Mouse (Mus musculus) embryonic facial prominence, embryonic 14.5 days (tissue): ENCODE data around the gene Chd2. TPM values are rescaled to one million over a fixed set of nuclear protein-coding genes. Genes with fewer than 3 reads are reported as not detected.

Experiments
- ATAC-seq: fragments of 200-750 bp; cut with Nextera tagmentation; 2 replicates; pipeline ENCODE4 v1.8.0; 2017; ENCODE audit warnings: low read depth, moderate number of reproducible peaks, moderate TSS enrichment
- DNase-seq: peaks from one replicate; pipeline ENCODE4 v3.0.0-alpha.2; 2015; ENCODE audit warnings: low spot score
- H3K27ac ChIP-seq: fragments of 300-500 bp; sonication (generic); replicated peaks from 2 replicates; pipeline ENCODE4 v1.5.1; 2014; ENCODE audit warnings: low read depth, mild to moderate bottlenecking, low read length, moderate library complexity
- H3K27me3 ChIP-seq: fragments of 300-500 bp; sonication (generic); replicated peaks from 2 replicates; pipeline ENCODE4 v1.6.1; 2014; ENCODE audit warnings: low read length; ENCODE audit not compliant: control insufficient read depth, insufficient read depth
- H3K36me3 ChIP-seq: fragments of 300-500 bp; sonication (generic); 2 replicates; pipeline ENCODE4 v1.6.1; 2014; ENCODE audit warnings: low read length, mixed read lengths; ENCODE audit not compliant: control insufficient read depth, insufficient read depth
- H3K4me1 ChIP-seq: fragments of 300-500 bp; sonication (generic); 2 replicates; pipeline ENCODE4 v1.6.1; 2014; ENCODE audit warnings: antibody characterized with exemption, low read length; ENCODE audit not compliant: control insufficient read depth, insufficient read depth
- H3K4me2 ChIP-seq: fragments of 300-500 bp; sonication (generic); 2 replicates; pipeline ENCODE4 v1.6.1; 2014; ENCODE audit warnings: low read depth, mild to moderate bottlenecking, low read length, moderate library complexity, mixed read lengths
- H3K4me3 ChIP-seq: fragments of 300-500 bp; sonication (generic); 2 replicates; pipeline ENCODE4 v1.5.1; 2014; ENCODE audit warnings: low read depth, mild to moderate bottlenecking, low read length
- H3K9ac ChIP-seq: fragments of 300-500 bp; sonication (generic); 2 replicates; pipeline ENCODE4 v1.6.1; 2014; ENCODE audit warnings: low read depth, mild to moderate bottlenecking, low read length, moderate library complexity, mixed read lengths
- H3K9me3 ChIP-seq: fragments of 300-500 bp; sonication (generic); 2 replicates; pipeline ENCODE4 v1.6.1; 2016; ENCODE audit warnings: low read length; ENCODE audit not compliant: control insufficient read depth
- WGBS: fragments of 180-500 bp; shearing (Covaris S2); extraction: QIAGEN DNeasy Blood & Tissue Kit; methylation state at CpG from one replicate; pipeline ENCODE4 v1.1.7; 2014; 5-methylcytosine and 5-hydroxymethylcytosine counted together
- polyA plus RNA-seq: library from polyadenylated mRNA; unstranded; fragments of >200 nt; fragmentation: Nextera tagmentation; extraction: Ambion mirVana; gene quantifications from 2 replicates; pipeline ENCODE4 v1.2.1, GENCODE M21; 2014

The Chd2 gene
- polyA plus RNA-seq, 1 experiment from 2014 or later = 39.5 TPM

DNA sequence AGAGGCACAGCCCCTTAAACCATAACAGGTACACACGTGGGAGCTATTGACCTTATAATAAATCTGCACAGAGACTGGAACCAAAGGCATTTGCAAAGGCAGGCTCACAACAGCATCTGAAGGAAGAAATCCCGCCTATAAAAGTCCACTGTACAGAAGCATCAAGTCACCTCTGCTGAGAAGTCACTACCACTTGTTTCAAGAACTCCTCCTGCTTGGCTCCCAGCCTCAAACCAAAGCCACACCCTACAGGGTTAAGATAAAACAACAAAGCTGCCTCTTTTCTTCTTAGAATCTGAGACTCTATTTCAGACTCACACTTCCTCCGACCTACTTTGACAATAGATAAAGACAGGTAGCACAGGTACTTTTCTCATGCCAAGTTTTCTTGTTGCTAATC lies 62.1 kb downstream of the Chd2 start:
- no peak overlapping the region for H3K4me3 ChIP-seq
- no peaks in the 10 kb centered on the region for H3K4me1 ChIP-seq
- no peaks in the 10 kb centered on the region for H3K9me3 ChIP-seq
- 68% methylated on average over 3 of the region's 3 CpGs for WGBS
- H3K27me3 ChIP-seq = no peaks in the 10 kb centered on the region
- ATAC-seq = no peak
- no peak overlapping the region for H3K9ac ChIP-seq
- no peak overlapping the region for H3K27ac ChIP-seq
- DNase-seq = no peak
- no peak overlapping the region for H3K4me2 ChIP-seq
- peaks cover 96% of the 10 kb centered on the region for H3K36me3 ChIP-seq

DNA sequence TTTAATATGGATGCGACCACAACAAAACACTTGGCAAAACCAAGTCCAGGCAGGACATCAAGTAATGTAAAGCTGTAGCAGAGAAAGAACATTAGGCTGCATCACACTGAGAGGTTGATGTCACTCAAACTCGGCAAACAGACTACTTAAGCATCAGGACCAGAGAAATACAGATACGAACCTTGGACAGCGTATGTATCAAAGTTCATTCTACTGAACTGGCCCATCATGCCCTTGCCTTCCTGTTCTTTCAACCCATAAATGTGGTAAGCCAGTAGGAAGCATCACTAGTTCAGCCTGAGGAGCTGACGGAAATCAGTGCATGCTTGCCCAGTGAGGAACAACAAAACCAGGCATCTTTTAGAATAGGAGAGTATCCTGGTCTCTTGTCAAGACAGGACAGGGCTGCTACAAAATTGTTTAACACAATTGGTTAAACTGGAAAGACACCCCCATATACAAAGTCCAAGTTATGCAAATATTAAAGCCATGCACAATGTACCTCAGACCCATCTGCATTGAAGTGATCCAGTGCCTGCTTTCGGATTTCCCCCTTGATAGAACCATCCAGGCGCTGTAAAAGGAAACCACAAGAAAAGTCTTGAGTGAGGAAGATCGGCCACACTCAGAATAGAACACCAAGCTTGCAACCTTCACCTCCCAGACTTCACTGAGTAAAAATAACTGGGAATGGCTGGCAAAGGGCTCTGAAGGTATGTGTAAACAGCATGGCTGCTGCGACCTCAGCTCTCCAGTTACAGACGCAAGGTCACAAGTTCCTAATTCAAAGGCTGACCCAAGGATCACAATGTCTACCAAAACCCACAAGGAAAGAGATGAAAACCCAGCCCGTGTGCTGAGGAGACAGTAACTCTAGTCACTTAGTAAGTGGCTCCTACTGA lies 63.2 kb downstream of the Chd2 start:
- H3K36me3 ChIP-seq = peaks cover 98% of the 10 kb centered on the region
- DNase-seq (no peak), ATAC-seq (no peak)
- no peak overlapping the region for H3K9ac ChIP-seq
- no peaks in the 10 kb centered on the region for H3K4me1 ChIP-seq
- H3K4me2 ChIP-seq = no peak overlapping the region
- no peaks in the 10 kb centered on the region for H3K9me3 ChIP-seq
- 77% methylated on average over 11 of the region's 11 CpGs for whole genome bisulfite sequencing
- H3K4me3 ChIP-seq = no peak overlapping the region
- no peak overlapping the region for H3K27ac ChIP-seq
- H3K27me3 ChIP-seq = no peaks in the 10 kb centered on the region

DNA sequence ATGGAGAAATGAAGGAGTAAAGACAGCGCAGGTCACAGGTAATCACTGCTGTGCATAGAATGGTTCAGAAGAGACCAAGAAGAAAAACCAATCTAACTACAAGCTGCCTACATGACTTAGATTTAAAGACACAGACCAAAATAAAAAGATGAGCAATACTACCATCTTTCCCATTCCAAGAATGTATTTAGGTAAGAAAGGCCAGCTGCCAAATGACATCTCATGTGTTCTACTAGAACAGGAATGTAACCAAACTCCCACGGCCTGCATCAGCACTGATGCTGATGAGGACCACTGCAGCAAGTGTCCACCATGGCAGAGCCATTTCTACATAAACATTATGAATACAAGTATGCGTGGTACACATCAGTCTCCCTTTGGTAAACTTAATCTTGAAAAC lies 73.9 kb downstream of the Chd2 start:
- no peak overlapping the region for H3K9ac ChIP-seq
- peaks cover 93% of the 10 kb centered on the region for H3K36me3 ChIP-seq
- H3K4me2 ChIP-seq = no peak overlapping the region
- no peaks in the 10 kb centered on the region for H3K9me3 ChIP-seq
- DNase-seq (no peak), ATAC-seq (no peak)
- H3K4me3 ChIP-seq = no peak overlapping the region
- H3K27me3 ChIP-seq = no peaks in the 10 kb centered on the region
- 96% methylated on average over 3 of the region's 3 CpGs for WGBS
- no peak overlapping the region for H3K27ac ChIP-seq
- no peaks in the 10 kb centered on the region for H3K4me1 ChIP-seq

DNA sequence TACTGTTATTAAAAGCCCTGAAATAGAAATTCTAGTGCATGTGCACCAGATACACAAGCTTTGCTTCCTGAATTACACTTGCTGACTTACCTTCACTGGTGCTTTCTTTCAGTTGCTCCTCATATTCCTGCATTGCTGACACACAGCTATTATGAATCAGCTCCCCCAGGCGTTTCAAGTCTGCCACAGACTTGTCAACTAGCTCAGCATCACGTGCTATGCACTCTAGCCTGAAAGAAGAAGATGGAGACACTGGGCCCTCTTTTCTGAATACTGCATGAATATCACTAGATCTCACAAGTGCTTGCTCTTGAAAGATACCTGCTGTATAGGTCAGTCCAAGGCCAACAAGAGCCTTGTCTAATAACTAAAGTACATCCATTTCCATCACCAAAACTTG lies 78.1 kb downstream of the Chd2 start:
- 81% methylated on average over 2 of the region's 2 CpGs for WGBS
- ATAC-seq (no peak), DNase-seq (no peak)
- H3K27ac ChIP-seq = no peak overlapping the region
- no peak overlapping the region for H3K9ac ChIP-seq
- peaks cover 94% of the 10 kb centered on the region for H3K36me3 ChIP-seq
- no peaks in the 10 kb centered on the region for H3K4me1 ChIP-seq
- H3K27me3 ChIP-seq = no peaks in the 10 kb centered on the region
- no peak overlapping the region for H3K4me3 ChIP-seq
- no peak overlapping the region for H3K4me2 ChIP-seq
- no peaks in the 10 kb centered on the region for H3K9me3 ChIP-seq

DNA sequence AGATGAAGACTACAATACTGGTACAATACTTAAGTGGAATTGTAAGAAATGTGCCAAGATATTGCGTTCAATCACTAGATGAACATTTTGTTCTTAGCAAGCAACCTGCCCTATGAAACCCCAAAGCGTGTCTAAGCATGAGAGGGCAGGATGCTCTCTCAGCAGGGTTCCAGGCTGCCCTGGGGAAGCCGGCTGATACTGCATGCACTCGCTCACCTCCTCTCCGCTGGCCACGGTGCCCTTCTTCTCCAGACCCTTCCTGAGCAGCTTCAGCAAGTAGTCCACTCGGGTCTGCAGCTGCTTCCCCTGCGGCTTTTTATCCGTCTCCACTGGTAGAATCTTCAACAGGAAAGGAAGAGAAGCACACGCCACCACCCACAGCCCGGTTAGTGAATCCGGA lies 87.5 kb downstream of the Chd2 start:
- Histone ChIP-seq H3K9ac (no peak overlapping the region), H3K4me3 (no peak overlapping the region), H3K27ac (no peak overlapping the region), H3K4me2 (no peak overlapping the region), H3K4me1 (no peaks in the 10 kb centered on the region), H3K9me3 (no peaks in the 10 kb centered on the region), H3K27me3 (no peaks in the 10 kb centered on the region), H3K36me3 (peaks cover 98% of the 10 kb centered on the region)
- no peak for ATAC-seq
- 81% methylated on average over 12 of the region's 12 CpGs for WGBS
- DNase-seq = no peak

DNA sequence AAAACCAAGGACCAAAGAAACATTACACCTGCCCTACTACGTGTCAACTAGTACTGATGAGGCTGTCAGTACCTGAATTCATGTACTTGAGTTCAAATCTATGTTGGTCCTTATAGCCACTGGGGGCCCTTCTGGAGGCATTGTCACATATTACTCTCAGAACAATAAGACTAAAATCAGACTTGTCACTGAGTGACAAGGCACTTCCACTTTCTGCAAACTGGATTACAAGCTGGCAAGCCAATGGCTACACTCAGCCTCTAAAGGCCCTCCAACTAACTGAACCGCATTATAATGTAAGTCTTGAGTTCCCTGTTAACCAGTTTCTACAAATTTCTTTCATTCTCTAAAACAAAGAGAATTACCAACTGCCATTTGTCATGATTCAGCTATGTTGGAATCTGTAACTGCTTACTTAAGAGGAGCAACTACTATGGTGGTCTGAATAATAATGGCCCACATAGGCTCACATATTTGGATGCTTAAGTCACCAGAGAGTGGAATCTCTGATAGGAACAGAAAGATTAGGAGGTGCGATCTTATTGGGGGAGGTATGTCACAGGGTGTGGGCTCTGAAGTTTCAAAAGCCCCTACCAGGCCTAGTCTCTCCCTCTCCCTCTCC lies 89.3 kb downstream of the Chd2 start:
- H3K27me3 ChIP-seq = no peaks in the 10 kb centered on the region
- no peaks in the 10 kb centered on the region for H3K9me3 ChIP-seq
- no peak overlapping the region for H3K4me3 ChIP-seq
- WGBS = 90% methylated on average over 3 of the region's 3 CpGs
- H3K4me2 ChIP-seq = no peak overlapping the region
- H3K4me1 ChIP-seq = no peaks in the 10 kb centered on the region
- H3K9ac ChIP-seq = no peak overlapping the region
- no peak for DNase-seq
- no peak for ATAC-seq
- peaks cover 98% of the 10 kb centered on the region for H3K36me3 ChIP-seq
- H3K27ac ChIP-seq = no peak overlapping the region

DNA sequence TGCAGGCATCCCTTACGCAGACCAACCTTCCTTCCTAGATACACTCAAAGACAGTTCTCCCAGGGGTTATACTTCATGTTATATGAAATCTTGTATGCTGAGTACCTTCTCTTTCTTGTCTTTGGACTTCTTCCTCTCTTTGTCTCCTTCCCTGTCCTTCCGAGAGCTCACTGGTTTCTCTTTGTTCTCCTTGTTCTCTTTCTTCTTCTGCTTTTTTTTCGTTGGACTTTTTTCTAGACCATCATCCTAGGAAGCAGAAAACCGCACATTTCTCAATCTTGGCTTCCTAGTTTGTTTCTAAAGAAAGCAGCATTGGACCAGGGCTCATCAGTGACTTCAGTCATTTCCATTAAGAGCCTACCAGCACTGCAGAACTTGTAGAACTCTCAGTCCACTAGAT lies 90.0 kb downstream of the Chd2 start:
- WGBS = 87% methylated on average over 4 of the region's 4 CpGs
- peaks cover 98% of the 10 kb centered on the region for H3K36me3 ChIP-seq
- H3K27ac ChIP-seq = no peak overlapping the region
- ATAC-seq (no peak), DNase-seq (no peak)
- no peaks in the 10 kb centered on the region for H3K4me1 ChIP-seq
- H3K9ac ChIP-seq = no peak overlapping the region
- H3K4me3 ChIP-seq = no peak overlapping the region
- H3K27me3 ChIP-seq = no peaks in the 10 kb centered on the region
- no peak overlapping the region for H3K4me2 ChIP-seq
- no peaks in the 10 kb centered on the region for H3K9me3 ChIP-seq

DNA sequence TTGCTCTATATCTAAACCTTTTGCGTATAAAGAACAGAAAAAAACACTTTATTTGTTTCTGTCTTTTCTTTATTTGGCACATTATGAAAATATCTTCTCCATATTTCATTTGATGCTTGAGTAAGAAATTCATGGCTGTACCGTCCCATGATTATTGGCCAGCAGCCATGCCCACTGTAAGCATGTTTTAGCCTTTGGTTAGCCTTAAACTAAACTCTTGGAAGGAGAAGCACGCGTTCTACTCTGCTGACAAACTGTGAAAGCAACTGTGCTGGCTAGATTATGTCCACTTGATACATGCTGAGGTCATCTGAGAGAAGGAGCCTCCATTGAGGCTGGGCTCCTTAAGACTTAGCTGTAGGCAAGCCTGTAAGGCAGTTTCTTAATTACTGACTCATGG lies 99.4 kb downstream of the Chd2 start:
- H3K36me3 ChIP-seq = peaks cover 98% of the 10 kb centered on the region
- no peaks in the 10 kb centered on the region for H3K27me3 ChIP-seq
- no peak overlapping the region for H3K4me3 ChIP-seq
- H3K4me1 ChIP-seq = no peaks in the 10 kb centered on the region
- ATAC-seq (no peak), DNase-seq (no peak)
- 90% methylated on average over 4 of the region's 4 CpGs for WGBS
- no peak overlapping the region for H3K4me2 ChIP-seq
- no peak overlapping the region for H3K27ac ChIP-seq
- no peaks in the 10 kb centered on the region for H3K9me3 ChIP-seq
- no peak overlapping the region for H3K9ac ChIP-seq

DNA sequence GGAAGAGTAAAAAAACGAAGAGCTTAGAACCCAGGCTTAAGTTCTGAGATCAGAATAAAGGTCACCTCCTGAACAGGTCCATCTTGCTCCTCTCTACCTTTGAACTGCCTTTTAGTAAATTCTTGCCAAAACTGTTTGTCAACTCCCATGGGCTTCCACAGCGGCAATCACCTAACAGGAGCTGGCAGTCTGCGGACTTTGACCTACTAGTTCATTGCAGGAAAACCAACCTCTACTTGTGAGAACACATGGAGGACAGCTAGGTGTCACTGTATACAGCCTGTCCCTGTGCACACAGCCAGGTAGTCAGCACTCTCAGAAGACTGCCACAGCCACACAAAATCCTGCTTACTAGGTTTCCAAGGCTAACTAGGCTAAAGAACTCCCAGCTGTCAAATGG lies 99.8 kb downstream of the Chd2 start:
- 89% methylated on average over 3 of the region's 3 CpGs for WGBS
- Histone ChIP-seq H3K36me3 (peaks cover 98% of the 10 kb centered on the region), H3K9ac (no peak overlapping the region), H3K27me3 (no peaks in the 10 kb centered on the region), H3K4me3 (no peak overlapping the region), H3K27ac (no peak overlapping the region), H3K4me1 (no peaks in the 10 kb centered on the region), H3K4me2 (no peak overlapping the region), H3K9me3 (no peaks in the 10 kb centered on the region)
- DNase-seq (no peak), ATAC-seq (no peak)
